Mouse (Mus musculus): Measurements from ENCODE around the gene Tmem163. TPM values are rescaled to one million over a fixed set of nuclear protein-coding genes. Genes with fewer than 3 reads are reported as not detected.

Tmem163 gene
- polyA plus RNA-seq, 1 experiment from 2014 or later = 50.5 TPM

DNA sequence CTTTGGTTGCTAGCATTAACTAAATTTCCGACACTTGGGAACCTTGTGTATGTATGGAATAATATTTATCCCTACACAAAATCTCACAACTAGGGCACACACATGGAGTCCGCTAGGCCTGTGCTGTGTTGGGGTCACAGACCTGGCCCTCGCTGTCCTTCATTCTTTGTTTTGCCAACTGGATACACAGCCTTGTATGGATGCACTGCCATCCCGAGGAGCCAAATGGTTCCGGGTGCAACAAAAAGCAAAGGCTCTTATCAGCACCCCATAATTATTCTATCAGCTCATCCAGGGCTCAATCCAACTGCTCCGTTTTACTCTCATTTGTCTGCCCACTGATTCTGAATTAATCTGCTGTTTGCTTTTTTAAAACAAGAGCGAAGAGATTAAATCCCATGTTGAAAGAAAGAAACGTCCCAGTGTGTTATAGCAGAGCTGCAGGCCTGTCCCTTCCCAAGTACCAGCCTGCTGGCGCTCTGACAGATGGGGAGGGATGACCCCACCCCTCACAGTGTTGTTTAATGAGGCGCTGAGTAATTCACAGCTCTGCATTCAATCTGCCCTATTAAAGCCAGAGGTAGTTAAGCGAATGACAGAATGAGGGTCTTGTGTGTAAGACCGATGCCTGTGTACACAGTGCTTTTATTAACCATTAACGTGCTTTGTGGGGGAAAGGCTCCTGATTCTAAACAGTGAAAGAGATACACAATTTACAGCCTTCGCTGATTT, 148.3 kb downstream of the Tmem163 start:
- ATAC-seq = peak; percentile 89
- peak overlapping the region; percentile 26 for H3K4me2 ChIP-seq (ENCODE audit: low read length)
- no peaks in the 10 kb centered on the region for H3K9me3 ChIP-seq (ENCODE audit: control insufficient read depth, low read length)
- WGBS = 22% methylated on average over 14 of the region's 14 CpGs
- H3K4me1 ChIP-seq (ENCODE audit: control insufficient read depth, insufficient read depth, low read depth, low read length) = peaks cover 10% of the 10 kb centered on the region
- H3K4me3 ChIP-seq (ENCODE audit: low read length) = no peak overlapping the region
- peak overlapping the region; percentile 39; the same call in 1 of the 2 replicates for H3K9ac ChIP-seq (ENCODE audit: low read depth, low read length)
- H3K27ac ChIP-seq (ENCODE audit: low read depth, low read length) = peak overlapping the region; percentile 12; the same call in 1 of the 2 replicates
- no peaks in the 10 kb centered on the region for H3K36me3 ChIP-seq (ENCODE audit: control insufficient read depth, insufficient read depth, low read length)
- H3K27me3 ChIP-seq (replicated peaks; ENCODE audit: control insufficient read depth, insufficient read depth, low read length) = 0 out of 2 replicates have a peak, but pooled peaks cover 2% of the 10 kb centered on the region

DNA sequence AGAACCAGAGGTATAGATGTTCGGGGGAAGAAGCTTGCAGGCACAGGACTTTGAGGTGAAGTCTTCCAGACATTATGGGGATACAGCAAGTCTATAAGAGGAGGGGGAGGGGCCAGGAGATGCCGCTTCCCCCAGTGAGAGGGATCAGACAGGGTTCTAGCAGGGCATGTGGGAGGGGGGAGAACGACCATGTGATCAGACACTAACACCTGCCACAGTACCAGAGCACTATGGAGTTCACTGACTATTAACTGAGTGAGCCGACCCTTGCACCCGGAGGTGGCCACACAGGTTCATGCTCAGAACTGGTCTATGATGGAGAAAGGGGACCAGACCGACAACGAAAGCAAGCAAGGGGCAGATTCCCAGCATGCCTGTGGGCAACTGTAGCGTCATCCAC, 156.0 kb downstream of the Tmem163 start:
- WGBS = 83% methylated on average over 8 of the region's 8 CpGs
- 0 out of 2 replicates have a peak, but pooled peaks cover 2% of the 10 kb centered on the region for H3K27me3 ChIP-seq (replicated peaks; ENCODE audit: control insufficient read depth, insufficient read depth, low read length)
- no peak for ATAC-seq

DNA sequence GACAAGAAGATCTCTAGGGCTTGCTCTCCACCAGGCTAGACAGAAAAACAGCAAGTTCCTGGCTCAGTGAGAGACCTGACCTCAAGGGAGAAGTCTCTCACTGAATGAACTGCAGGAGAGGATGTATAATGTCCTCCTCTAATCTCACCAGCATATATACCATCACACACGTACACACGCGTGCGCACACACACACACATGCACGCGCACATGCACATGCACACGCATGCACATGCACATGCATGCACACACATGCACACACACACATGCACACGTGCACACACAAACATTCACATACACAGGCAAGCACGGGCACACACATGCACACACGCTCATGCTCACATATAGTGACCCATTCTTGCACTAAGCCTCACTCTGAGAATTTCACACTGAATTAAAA, 164.5 kb downstream of the Tmem163 start:
- no peak for ATAC-seq
- WGBS = 98% methylated on average over 10 of the region's 10 CpGs
- no peaks in the 10 kb centered on the region for H3K9me3 ChIP-seq (ENCODE audit: control insufficient read depth, low read length)
- H3K4me2 ChIP-seq (ENCODE audit: low read length) = no peak overlapping the region
- no peak overlapping the region for H3K27ac ChIP-seq (ENCODE audit: low read depth, low read length)
- H3K36me3 ChIP-seq (ENCODE audit: control insufficient read depth, insufficient read depth, low read length) = no peaks in the 10 kb centered on the region
- no peaks in the 10 kb centered on the region for H3K4me1 ChIP-seq (ENCODE audit: control insufficient read depth, insufficient read depth, low read depth, low read length)
- H3K4me3 ChIP-seq (ENCODE audit: low read length) = no peak overlapping the region
- no peak overlapping the region for H3K9ac ChIP-seq (ENCODE audit: low read depth, low read length)
- H3K27me3 ChIP-seq (replicated peaks; ENCODE audit: control insufficient read depth, insufficient read depth, low read length) = no peaks in the 10 kb centered on the region

More for the DNA sequence above, 156.0 kb downstream of the Tmem163 start:
- Histone ChIP-seq H3K4me2 (ENCODE audit: low read length) (no peak overlapping the region), H3K27ac (ENCODE audit: low read depth, low read length) (no peak overlapping the region), H3K9ac (ENCODE audit: low read depth, low read length) (no peak overlapping the region), H3K36me3 (ENCODE audit: control insufficient read depth, insufficient read depth, low read length) (no peaks in the 10 kb centered on the region), H3K4me3 (ENCODE audit: low read length) (no peak overlapping the region), H3K4me1 (ENCODE audit: control insufficient read depth, insufficient read depth, low read depth, low read length) (no peaks in the 10 kb centered on the region), H3K9me3 (ENCODE audit: control insufficient read depth, low read length) (no peaks in the 10 kb centered on the region)

DNA sequence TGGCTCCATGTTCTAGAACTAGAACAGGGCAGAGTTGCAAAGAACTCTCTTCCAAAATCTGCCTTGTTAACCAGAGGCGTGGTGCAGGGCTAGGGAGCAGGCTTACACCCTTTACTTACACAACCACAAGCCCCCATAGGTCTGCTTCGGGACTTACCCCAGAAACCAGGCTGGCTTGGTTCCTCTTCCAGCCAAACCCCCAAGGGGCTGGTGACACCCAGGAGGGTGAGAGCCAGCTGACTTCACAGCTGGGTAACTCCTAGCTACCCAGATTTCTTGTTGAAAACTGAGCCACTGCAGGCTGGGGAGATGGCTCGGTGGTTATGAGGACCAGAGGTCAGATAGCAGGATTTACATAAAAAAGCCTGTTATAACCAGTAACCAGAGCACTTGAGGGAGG, 164.9 kb downstream of the Tmem163 start:
- Histone ChIP-seq H3K27me3 (replicated peaks; ENCODE audit: control insufficient read depth, insufficient read depth, low read length) (no peaks in the 10 kb centered on the region), H3K4me1 (ENCODE audit: control insufficient read depth, insufficient read depth, low read depth, low read length) (no peaks in the 10 kb centered on the region), H3K9me3 (ENCODE audit: control insufficient read depth, low read length) (no peaks in the 10 kb centered on the region), H3K4me3 (ENCODE audit: low read length) (no peak overlapping the region), H3K9ac (ENCODE audit: low read depth, low read length) (no peak overlapping the region), H3K36me3 (ENCODE audit: control insufficient read depth, insufficient read depth, low read length) (no peaks in the 10 kb centered on the region), H3K4me2 (ENCODE audit: low read length) (no peak overlapping the region), H3K27ac (ENCODE audit: low read depth, low read length) (no peak overlapping the region)
- 76% methylated on average over 3 of the region's 3 CpGs for WGBS
- ATAC-seq = no peak

DNA sequence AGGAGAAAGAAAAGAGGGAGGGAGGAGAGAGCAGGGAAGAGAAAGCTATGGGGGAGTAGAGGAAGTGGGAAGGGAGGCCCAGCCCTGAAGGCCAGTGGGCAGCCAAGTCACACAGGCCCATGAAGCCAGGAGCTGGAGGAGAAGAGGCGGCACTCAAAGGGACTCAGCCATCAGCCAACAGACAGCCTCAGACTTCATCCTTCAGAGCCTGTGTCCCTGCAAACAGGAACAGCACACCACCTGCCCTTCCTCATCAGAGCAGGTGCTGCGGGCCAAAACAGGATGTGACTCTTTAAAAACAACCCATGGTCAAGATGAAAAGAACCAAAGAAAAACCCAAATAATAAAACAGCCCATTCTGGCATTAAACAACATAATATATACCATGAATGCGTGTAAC, 165.7 kb downstream of the Tmem163 start:
- no peaks in the 10 kb centered on the region for H3K36me3 ChIP-seq (ENCODE audit: control insufficient read depth, insufficient read depth, low read length)
- H3K9ac ChIP-seq (ENCODE audit: low read depth, low read length) = no peak overlapping the region
- H3K4me1 ChIP-seq (ENCODE audit: control insufficient read depth, insufficient read depth, low read depth, low read length) = 0 out of 2 replicates have a peak, but pooled peaks cover 3% of the 10 kb centered on the region
- H3K9me3 ChIP-seq (ENCODE audit: control insufficient read depth, low read length) = no peaks in the 10 kb centered on the region
- ATAC-seq = no peak
- H3K4me3 ChIP-seq (ENCODE audit: low read length) = no peak overlapping the region
- 90% methylated on average over 3 of the region's 3 CpGs for WGBS
- no peak overlapping the region for H3K4me2 ChIP-seq (ENCODE audit: low read length)
- no peaks in the 10 kb centered on the region for H3K27me3 ChIP-seq (replicated peaks; ENCODE audit: control insufficient read depth, insufficient read depth, low read length)
- no peak overlapping the region for H3K27ac ChIP-seq (ENCODE audit: low read depth, low read length)

DNA sequence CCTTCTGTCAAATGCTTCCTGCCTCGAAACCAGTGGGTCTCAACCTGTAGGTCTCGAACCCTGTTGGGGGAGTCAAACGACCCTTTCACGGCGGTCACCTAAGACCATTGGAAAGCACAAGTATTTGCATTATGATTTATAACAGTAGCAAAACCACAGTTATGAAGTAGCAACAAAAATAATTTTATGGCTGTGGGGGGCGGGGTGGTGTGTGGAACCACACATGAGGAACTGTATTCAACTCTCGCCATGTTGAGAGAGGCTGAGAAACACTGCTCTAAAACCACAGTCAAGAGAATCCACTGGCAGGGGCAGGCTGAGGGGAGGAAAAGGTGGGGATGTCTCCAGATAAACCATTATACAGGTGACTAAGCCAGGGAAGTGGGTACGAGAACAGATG, 166.2 kb downstream of the Tmem163 start:
- ATAC-seq = no peak
- Histone ChIP-seq H3K9me3 (ENCODE audit: control insufficient read depth, low read length) (no peaks in the 10 kb centered on the region), H3K4me3 (ENCODE audit: low read length) (no peak overlapping the region), H3K4me1 (ENCODE audit: control insufficient read depth, insufficient read depth, low read depth, low read length) (peaks cover 3% of the 10 kb centered on the region; the same call in 1 of the 2 replicates), H3K27me3 (replicated peaks; ENCODE audit: control insufficient read depth, insufficient read depth, low read length) (no peaks in the 10 kb centered on the region), H3K36me3 (ENCODE audit: control insufficient read depth, insufficient read depth, low read length) (no peaks in the 10 kb centered on the region), H3K4me2 (ENCODE audit: low read length) (no peak overlapping the region), H3K9ac (ENCODE audit: low read depth, low read length) (no peak overlapping the region), H3K27ac (ENCODE audit: low read depth, low read length) (no peak overlapping the region)
- 90% methylated on average over 8 of the region's 8 CpGs for WGBS

DNA sequence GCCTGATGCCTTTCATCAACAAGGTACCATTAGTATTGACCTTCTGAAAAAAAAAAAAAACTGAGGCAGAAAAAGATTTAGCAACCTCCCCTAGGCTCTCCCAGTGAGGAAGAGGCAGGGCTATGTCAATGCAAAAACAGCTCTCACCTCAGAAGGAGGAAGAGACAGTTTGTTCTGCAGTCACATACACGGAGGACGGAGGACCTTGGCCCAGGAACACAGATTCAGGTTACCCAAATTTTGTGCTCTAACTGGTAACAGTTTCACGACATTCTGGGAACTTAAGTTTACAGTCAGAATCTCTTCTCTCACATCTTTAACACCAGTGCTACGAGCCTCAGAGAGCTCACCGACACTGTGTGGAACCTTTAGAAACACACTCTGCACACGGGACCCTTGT, 166.6 kb downstream of the Tmem163 start:
- no peak for ATAC-seq
- no peaks in the 10 kb centered on the region for H3K36me3 ChIP-seq (ENCODE audit: control insufficient read depth, insufficient read depth, low read length)
- 83% methylated on average over 6 of the region's 6 CpGs for WGBS
- H3K9ac ChIP-seq (ENCODE audit: low read depth, low read length) = no peak overlapping the region
- H3K4me3 ChIP-seq (ENCODE audit: low read length) = no peak overlapping the region
- H3K9me3 ChIP-seq (ENCODE audit: control insufficient read depth, low read length) = no peaks in the 10 kb centered on the region
- peaks cover 3% of the 10 kb centered on the region; the same call in 1 of the 2 replicates for H3K4me1 ChIP-seq (ENCODE audit: control insufficient read depth, insufficient read depth, low read depth, low read length)
- no peaks in the 10 kb centered on the region for H3K27me3 ChIP-seq (replicated peaks; ENCODE audit: control insufficient read depth, insufficient read depth, low read length)
- H3K27ac ChIP-seq (ENCODE audit: low read depth, low read length) = no peak overlapping the region
- no peak overlapping the region for H3K4me2 ChIP-seq (ENCODE audit: low read length)

DNA sequence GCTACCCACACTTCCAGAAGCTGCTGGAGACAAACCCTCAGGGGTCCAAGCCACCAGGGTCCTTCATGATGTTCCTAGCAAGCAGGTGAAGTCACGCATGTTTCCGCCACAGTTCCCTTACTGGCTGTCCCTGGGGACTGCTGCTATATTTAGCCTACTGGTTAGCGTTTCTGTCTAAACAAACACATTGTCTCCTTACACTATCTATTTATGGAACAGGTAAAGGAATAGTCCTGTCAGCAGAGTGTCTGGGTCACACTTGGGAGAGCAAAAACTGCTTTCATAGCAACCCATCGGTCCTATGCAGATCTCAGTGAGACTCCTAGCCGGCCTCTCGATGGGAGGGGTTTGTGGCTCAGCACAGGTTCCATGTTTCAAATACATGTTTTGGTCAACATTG, 168.0 kb downstream of the Tmem163 start:
- H3K9me3 ChIP-seq (ENCODE audit: control insufficient read depth, low read length) = no peaks in the 10 kb centered on the region
- ATAC-seq = no peak
- no peak overlapping the region for H3K4me3 ChIP-seq (ENCODE audit: low read length)
- WGBS = 84% methylated on average over 6 of the region's 6 CpGs
- H3K4me2 ChIP-seq (ENCODE audit: low read length) = no peak overlapping the region
- H3K27ac ChIP-seq (ENCODE audit: low read depth, low read length) = no peak overlapping the region
- no peaks in the 10 kb centered on the region for H3K27me3 ChIP-seq (replicated peaks; ENCODE audit: control insufficient read depth, insufficient read depth, low read length)
- H3K36me3 ChIP-seq (ENCODE audit: control insufficient read depth, insufficient read depth, low read length) = no peaks in the 10 kb centered on the region
- H3K4me1 ChIP-seq (ENCODE audit: control insufficient read depth, insufficient read depth, low read depth, low read length) = peaks cover 3% of the 10 kb centered on the region; the same call in 1 of the 2 replicates
- no peak overlapping the region for H3K9ac ChIP-seq (ENCODE audit: low read depth, low read length)

DNA sequence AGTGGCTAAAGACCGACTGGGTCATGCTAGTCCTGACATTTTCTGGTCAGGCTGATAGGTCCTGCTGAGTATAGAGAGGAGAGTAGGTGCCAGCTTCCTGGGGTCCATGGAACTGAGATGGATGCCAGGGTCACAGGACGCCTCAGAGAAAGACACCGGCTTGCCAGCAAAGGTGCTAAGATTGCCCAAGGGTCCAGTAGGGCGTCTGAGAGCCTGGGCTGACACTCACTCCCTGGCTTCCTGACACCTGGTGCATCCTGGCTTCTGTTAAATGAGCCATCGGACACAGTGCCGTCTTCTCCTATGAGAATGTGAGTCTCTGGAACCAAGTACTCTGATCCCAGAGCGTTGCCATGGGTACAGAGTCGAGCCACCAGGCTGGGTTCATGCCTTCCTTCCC, 170.4 kb downstream of the Tmem163 start:
- Histone ChIP-seq H3K9ac (ENCODE audit: low read depth, low read length) (no peak overlapping the region), H3K4me3 (ENCODE audit: low read length) (no peak overlapping the region), H3K4me1 (ENCODE audit: control insufficient read depth, insufficient read depth, low read depth, low read length) (peaks cover 3% of the 10 kb centered on the region; the same call in 1 of the 2 replicates), H3K9me3 (ENCODE audit: control insufficient read depth, low read length) (no peaks in the 10 kb centered on the region), H3K4me2 (ENCODE audit: low read length) (no peak overlapping the region), H3K27ac (ENCODE audit: low read depth, low read length) (no peak overlapping the region), H3K36me3 (ENCODE audit: control insufficient read depth, insufficient read depth, low read length) (no peaks in the 10 kb centered on the region), H3K27me3 (replicated peaks; ENCODE audit: control insufficient read depth, insufficient read depth, low read length) (no peaks in the 10 kb centered on the region)
- 71% methylated on average over 8 of the region's 8 CpGs for WGBS
- 0 out of 2 replicates have a peak, but pooled peaks have one; percentile 15 for ATAC-seq
